Mouse (Mus musculus) midbrain, embryonic 11.5 days (tissue): ENCODE measurements around the gene Rhebl1. TPM values are rescaled to one million over a fixed set of nuclear protein-coding genes. Genes with fewer than 3 reads are reported as not detected.
A peak's percentile ranks its signal among the peaks of the same experiment; 100 is the strongest.
"Not testable (repeated sequence)": the region's sequence is repeated elsewhere in the genome, so short reads cannot be mapped to it uniquely, and the experiment has no call there.

Experiments used
- ATAC-seq: fragments of 200-750 bp; cut with Nextera tagmentation; 2 replicates; pipeline ENCODE4 v1.8.0; 2017; ENCODE audit warnings: moderate TSS enrichment, moderate library complexity; ENCODE audit not compliant: low FRiP score
- DNase-seq: peaks from one replicate; pipeline ENCODE4 v3.0.0; 2015; ENCODE audit warnings: low spot score; ENCODE audit errors: missing footprints
- H3K27ac ChIP-seq: fragments of 300-500 bp; sonication (generic); 2 replicates; pipeline ENCODE4 v1.5.1; 2014; ENCODE audit warnings: low read depth, low read length
- H3K27me3 ChIP-seq: fragments of 300-500 bp; sonication (generic); 2 replicates; pipeline ENCODE4 v1.6.1; 2014; ENCODE audit warnings: mild to moderate bottlenecking, low read length, moderate library complexity, mixed read lengths; ENCODE audit not compliant: control insufficient read depth, insufficient read depth
- H3K36me3 ChIP-seq: fragments of 300-500 bp; sonication (generic); 2 replicates; pipeline ENCODE4 v1.6.1; 2014; ENCODE audit warnings: mild to moderate bottlenecking, low read length, moderate library complexity, mixed read lengths; ENCODE audit not compliant: control insufficient read depth, insufficient read depth
- H3K4me1 ChIP-seq: fragments of 300-500 bp; sonication (generic); 2 replicates; pipeline ENCODE4 v1.6.1; 2014; ENCODE audit warnings: low read length; ENCODE audit not compliant: control insufficient read depth, insufficient read depth
- H3K4me2 ChIP-seq: fragments of 300-500 bp; sonication (generic); 2 replicates; pipeline ENCODE4 v1.6.1; 2014; ENCODE audit warnings: mild to moderate bottlenecking, moderate library complexity
- H3K4me3 ChIP-seq: fragments of 300-500 bp; sonication (generic); 2 replicates; pipeline ENCODE4 v1.5.1; 2014; ENCODE audit warnings: low read depth, low read length
- H3K9ac ChIP-seq: fragments of 300-500 bp; sonication (generic); 2 replicates; pipeline ENCODE4 v1.6.1; 2014; ENCODE audit warnings: low read length
- H3K9me3 ChIP-seq: fragments of 300-500 bp; sonication (generic); 2 replicates; pipeline ENCODE4 v1.6.1; 2016; ENCODE audit warnings: low read length; ENCODE audit not compliant: control insufficient read depth
- WGBS: fragments of 180-500 bp; shearing (Covaris S2); extraction: QIAGEN DNeasy Blood & Tissue Kit; methylation state at CpG from one replicate; pipeline ENCODE4 v1.1.7; 2014; 5-methylcytosine and 5-hydroxymethylcytosine counted together
- polyA plus RNA-seq: library from polyadenylated mRNA; unstranded; fragments of >200 nt; fragmentation: Nextera tagmentation; extraction: Ambion mirVana; gene quantifications from 2 replicates; pipeline ENCODE4 v1.2.1, GENCODE M21; 2014

Rhebl1 gene
- 14.2 and 16.7 TPM in 2 replicates for polyA plus RNA-seq

DNA sequence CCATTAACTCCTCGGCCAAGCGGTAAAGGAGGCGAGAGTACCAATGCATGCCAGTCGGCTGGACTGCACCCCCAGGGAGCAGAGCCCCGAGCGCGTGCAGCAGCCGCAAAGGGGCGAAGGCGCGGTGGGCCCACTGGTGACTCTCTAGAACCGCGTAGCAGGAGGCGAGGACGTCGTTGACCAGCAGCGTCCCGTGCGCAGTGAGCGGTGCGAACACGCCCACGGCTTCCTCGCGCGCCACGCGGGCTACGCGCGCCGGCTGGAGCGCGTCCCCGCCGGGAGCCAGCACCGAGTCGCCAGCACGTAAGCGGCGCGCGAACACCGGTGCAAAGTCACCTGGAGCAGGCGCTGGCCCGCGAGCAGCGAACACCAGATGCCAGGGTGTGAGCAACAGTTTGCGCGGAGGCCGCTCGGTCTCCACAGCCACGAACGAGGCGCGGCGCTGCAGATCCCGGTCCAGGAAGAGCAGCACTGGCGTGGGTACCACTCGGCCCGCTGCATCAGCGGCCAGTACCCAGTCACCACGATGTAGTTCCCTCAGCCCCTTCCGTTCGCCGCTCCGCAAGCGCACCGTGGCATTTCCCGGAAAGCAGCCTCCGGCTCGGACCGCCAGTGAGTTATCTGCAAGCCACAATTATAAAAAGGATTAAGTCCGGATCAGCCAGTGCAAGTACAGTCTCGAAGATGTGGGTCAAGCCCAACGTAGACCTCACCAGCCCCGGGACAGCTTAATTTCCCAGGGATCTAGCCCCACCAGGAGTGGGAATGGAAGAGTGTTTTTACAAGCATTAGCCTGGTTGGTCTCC is at the start of gene Rhebl1:
Rhebl1 (minus strand) TSS at position 601 of the 806 bp plus-strand sequence.
- Histone ChIP-seq H3K36me3 (no peaks in the 10 kb centered on the region), H3K4me3 (peak within 1 kb of the TSS; percentile 42), H3K9ac (peak within 1 kb of the TSS; percentile 59), H3K27me3 (peaks cover 77% of the 10 kb centered on the region), H3K4me2 (peak within 1 kb of the TSS; percentile 85), H3K27ac (no peak within 1 kb of the TSS; the same call in 1 of the 2 replicates), H3K4me1 (peaks cover 28% of the 10 kb centered on the region), H3K9me3 (no peaks in the 10 kb centered on the region)
- WGBS: under 1% methylated on average over 77 of the region's 77 CpGs
- DNase-seq (peak; percentile 97), ATAC-seq (no peak)

DNA sequence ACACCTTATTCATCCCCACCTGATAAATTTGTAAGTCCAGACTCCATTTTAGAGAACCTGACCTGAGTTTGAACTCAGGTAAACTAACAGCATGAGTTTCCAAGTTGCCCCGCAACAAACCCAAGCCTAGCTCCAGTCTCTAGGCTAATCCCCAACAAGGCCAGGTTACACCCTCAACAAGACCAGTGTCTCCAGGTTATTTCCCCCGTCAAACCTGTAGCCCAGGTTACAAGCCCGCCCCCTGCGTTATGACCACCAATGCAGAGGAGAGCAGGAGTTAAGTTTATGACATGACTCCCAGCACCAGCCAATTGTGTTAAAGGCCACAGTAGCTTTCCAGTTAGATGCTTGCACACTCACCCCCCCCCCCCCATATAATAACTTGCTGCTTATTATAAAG is 48.8 kb upstream of the Rhebl1 start:
- ATAC-seq (no peak), DNase-seq (no peak)
- H3K9me3 ChIP-seq: no peaks in the 10 kb centered on the region; the same call in 1 of the 2 replicates
- WGBS: 76% methylated on average over 4 of the region's 4 CpGs
- H3K4me3 ChIP-seq: no peak overlapping the region
- H3K27me3 ChIP-seq: no peaks in the 10 kb centered on the region
- H3K4me2 ChIP-seq: no peak overlapping the region
- no peak overlapping the region for H3K9ac ChIP-seq
- H3K4me1 ChIP-seq: no peaks in the 10 kb centered on the region
- H3K36me3 ChIP-seq: no peaks in the 10 kb centered on the region
- H3K27ac ChIP-seq: no peak overlapping the region

DNA sequence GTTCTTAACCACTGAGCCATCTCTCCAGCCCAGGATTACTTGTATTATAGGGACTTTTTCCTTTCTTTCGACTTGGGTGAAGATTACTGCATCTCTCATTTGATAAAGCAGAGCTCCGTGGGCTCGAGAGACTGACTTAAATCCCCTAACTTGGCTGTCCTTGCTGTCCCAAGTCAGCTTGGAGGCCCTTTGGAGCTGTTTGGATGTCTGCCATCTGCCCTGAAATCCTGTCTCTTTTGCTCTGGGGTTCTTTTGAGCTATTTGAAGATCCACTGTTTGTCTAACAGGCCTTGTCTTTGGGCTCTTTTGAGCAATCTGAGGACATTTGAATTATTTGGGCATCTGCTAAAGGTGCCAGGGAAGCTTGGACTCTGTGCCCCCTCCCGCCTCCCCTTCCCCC is 47.7 kb upstream of the Rhebl1 start:
- WGBS: 84% methylated on average over 4 of the region's 4 CpGs
- H3K27me3 ChIP-seq: no peaks in the 10 kb centered on the region
- no peaks in the 10 kb centered on the region; the same call in 1 of the 2 replicates for H3K9me3 ChIP-seq
- no peaks in the 10 kb centered on the region for H3K36me3 ChIP-seq
- no peak overlapping the region for H3K4me2 ChIP-seq
- DNase-seq (peak; percentile 70), ATAC-seq (no peak)
- no peak overlapping the region for H3K9ac ChIP-seq
- H3K27ac ChIP-seq: no peak overlapping the region
- no peak overlapping the region for H3K4me3 ChIP-seq
- H3K4me1 ChIP-seq: no peaks in the 10 kb centered on the region

DNA sequence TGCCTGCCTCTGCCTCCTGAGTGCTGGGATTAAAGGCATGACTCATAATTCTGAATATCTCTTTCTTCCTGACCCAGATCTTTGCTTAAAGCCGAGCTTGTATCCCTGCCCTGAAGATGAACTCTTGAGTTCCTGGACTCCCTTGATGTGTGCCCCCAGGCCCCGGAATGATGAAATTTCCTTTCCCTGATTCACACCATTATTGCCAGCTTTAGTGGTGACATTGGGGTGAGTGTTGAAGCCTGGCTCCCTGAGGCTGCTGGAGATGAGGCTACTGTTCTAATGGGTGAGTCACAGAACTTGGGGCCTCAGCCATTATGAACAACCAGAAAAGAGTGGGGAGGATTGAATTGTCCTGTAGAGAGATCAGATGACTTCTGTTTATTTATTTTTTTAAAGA is 47.2 kb upstream of the Rhebl1 start:
- Histone ChIP-seq H3K9ac (no peak overlapping the region), H3K36me3 (no peaks in the 10 kb centered on the region), H3K27ac (no peak overlapping the region), H3K4me2 (no peak overlapping the region), H3K9me3 (no peaks in the 10 kb centered on the region; the same call in 1 of the 2 replicates), H3K4me1 (no peaks in the 10 kb centered on the region), H3K27me3 (no peaks in the 10 kb centered on the region), H3K4me3 (no peak overlapping the region)
- ATAC-seq: no peak
- 79% methylated on average over 2 of the region's 2 CpGs for WGBS
- DNase-seq: no peak

DNA sequence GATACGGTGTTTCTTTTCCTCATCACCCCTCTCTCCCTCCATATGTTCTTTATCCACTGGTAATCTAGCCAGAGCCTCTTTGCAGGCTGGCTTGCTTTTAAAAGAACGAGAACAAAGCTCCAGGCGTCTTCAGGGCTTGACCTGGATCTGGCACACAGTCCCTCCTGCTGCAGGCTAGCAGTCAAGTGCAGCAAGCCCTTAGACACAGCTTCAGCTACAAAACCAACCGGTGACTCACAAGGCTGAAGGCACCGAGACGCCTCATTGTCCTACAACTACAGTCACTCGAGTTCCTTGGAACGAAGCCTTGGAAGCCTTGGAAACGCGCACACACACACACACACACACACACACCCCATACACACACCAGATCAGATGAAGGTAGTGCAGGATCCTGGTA is 46.5 kb upstream of the Rhebl1 start:
- Histone ChIP-seq H3K9me3 (no peaks in the 10 kb centered on the region; the same call in 1 of the 2 replicates), H3K27ac (no peak overlapping the region), H3K9ac (no peak overlapping the region), H3K4me1 (peaks cover 1% of the 10 kb centered on the region; the same call in 1 of the 2 replicates), H3K4me3 (no peak overlapping the region), H3K36me3 (no peaks in the 10 kb centered on the region), H3K4me2 (no peak overlapping the region), H3K27me3 (no peaks in the 10 kb centered on the region)
- DNase-seq (peak; percentile 72), ATAC-seq (no peak)
- whole genome bisulfite sequencing: 70% methylated on average over 10 of the region's 10 CpGs

DNA sequence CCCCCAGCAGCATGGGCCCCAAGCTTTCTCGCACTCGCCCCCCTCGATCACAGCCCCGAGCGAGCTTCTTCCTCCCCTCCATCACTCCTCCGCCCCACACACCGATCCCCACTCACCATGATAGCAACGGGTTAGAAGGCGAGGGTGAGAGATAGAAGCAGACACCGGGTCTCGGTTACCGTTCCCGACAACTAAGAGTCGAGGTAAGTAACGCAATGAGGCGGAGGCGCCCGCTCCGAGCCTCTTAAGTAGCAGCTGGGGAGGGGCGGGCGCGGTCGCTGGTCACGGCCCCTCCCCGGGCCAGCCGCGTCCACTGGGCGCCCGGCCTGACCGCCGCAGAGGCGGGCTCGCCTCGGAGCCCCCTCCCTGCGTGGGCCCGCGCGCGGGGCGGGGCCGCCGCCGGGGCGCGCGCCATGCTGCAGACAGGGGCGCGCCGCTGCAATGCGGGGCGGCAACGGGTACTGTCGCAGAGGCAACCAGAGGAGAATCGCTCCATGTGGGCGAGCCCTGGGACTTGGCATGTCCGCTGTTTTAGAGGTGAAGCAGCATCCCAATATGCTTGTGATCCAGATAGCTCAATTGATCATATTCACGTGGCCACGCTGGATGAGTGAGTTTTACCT is 40.0 kb upstream of the Rhebl1 start, which contains the start of gene Tuba1b:
Tuba1b (minus strand) TSS at position 349 of the 623 bp plus-strand sequence.
- Histone ChIP-seq H3K4me1 (peaks cover 14% of the 10 kb centered on the region), H3K9me3 (no peaks in the 10 kb centered on the region), H3K36me3 (peaks cover 2% of the 10 kb centered on the region), H3K4me2 (peak within 1 kb of the TSS; percentile 98), H3K9ac (peak within 1 kb of the TSS; percentile 97), H3K4me3 (peak within 1 kb of the TSS; percentile 75), H3K27ac (peak within 1 kb of the TSS; percentile 96), H3K27me3 (no peaks in the 10 kb centered on the region)
- DNase-seq: peak; percentile 99
- ATAC-seq: peak; percentile 96
- WGBS: under 1% methylated on average over 54 of the region's 58 CpGs

DNA sequence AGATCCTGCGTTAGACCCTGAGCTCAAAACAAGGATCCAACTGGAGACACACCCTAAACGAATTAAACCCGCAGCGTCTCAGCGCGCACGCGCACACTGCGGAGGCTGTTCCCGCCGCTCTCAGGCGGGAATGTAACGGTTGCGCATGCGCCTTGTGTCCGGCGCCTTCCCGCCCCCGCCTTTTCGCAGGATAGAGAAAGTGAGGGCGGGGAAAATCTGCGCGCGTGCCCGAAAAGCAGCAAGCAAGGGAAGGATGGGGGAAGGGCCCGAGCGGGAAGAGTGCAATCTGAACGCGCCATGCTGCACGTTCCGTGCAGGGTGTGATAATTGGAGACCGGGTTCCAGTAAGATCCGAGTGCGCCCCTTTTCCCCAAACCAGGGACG is 39.5 kb upstream of the Rhebl1 start:
- no peaks in the 10 kb centered on the region for H3K9me3 ChIP-seq
- H3K4me2 ChIP-seq: peak overlapping the region; percentile 98
- peak overlapping the region; percentile 96 for H3K27ac ChIP-seq
- WGBS: 0% methylated on average over 35 of the region's 35 CpGs
- DNase-seq (peak; percentile 99), ATAC-seq (peak; percentile 85)
- H3K36me3 ChIP-seq: peaks cover 2% of the 10 kb centered on the region
- H3K4me1 ChIP-seq: peaks cover 14% of the 10 kb centered on the region
- peak overlapping the region; percentile 97 for H3K9ac ChIP-seq
- H3K27me3 ChIP-seq: no peaks in the 10 kb centered on the region
- peak overlapping the region; percentile 75 for H3K4me3 ChIP-seq

DNA sequence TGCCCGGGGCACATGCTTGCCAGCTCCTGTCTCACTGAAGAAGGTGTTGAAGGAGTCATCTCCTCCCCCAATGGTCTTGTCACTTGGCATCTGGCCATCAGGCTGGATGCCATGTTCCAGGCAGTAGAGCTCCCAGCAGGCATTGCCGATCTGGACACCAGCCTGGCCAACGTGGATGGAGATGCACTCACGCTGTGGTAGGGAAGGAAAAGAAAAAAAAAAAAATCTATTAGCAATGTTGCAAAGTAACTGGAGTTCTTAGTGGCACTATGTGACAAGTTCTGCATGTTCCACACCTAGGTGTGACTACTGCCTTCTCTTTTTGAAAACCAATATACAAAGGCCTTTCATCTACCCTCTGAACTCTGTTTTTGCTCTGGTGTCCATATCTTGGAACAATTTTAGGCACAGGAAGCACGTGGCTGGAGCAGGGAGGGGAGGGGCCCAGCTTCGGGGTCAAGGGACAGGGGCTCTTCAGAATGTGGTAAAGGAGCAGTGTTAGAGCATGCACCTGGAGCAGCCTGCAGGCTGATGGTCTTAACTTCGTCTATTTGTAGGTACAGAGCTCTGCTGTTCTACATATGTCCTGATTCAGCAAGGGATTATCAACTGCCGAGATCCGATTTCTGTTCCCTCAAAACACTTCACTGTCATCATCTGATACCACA is 38.8 kb upstream of the Rhebl1 start:
- ATAC-seq, DNase-seq, H3K27me3 ChIP-seq, H3K36me3 ChIP-seq, H3K9me3 ChIP-seq: not testable (repeated sequence)
- Histone ChIP-seq H3K4me3 (peak overlapping the region; percentile 75), H3K4me2 (peak overlapping the region; percentile 98), H3K4me1 (peaks cover 14% of the 10 kb centered on the region), H3K27ac (peak overlapping the region; percentile 96), H3K9ac (peak overlapping the region; percentile 97)
- 20% methylated on average over 8 of the region's 9 CpGs for WGBS
